Mouse (Mus musculus) B cell, adult 2 months (primary cell): ENCODE measurements at regions not wholly inside any gene's neighbourhood (a gene's known extent, or its start where the extent isn't known, plus 50 kb on each side); places are given as distances from the start of the nearest gene placed in this dataset.
"Not testable (repeated sequence)": the region's sequence is repeated elsewhere in the genome, so short reads cannot be mapped to it uniquely, and the experiment has no call there.

Source experiments
- DNase-seq, 2 experiments: peaks; one replicate each; pipeline ENCODE4 v3.0.0; 2022

- peak; percentile 0 for DNase-seq
These were observed 63.3 kb downstream of the Asmt start for GRCm38 (mm10) chrX:170735786-170736185.

- not testable (repeated sequence) for DNase-seq
These were observed 81.2 kb downstream of the Asmt start for GRCm38 (mm10) chrX:170753507-170754256.
